Mouse (Mus musculus) forebrain, embryonic 15.5 days (tissue): ENCODE measurements around the gene Diaph3. TPM values are rescaled to one million over a fixed set of nuclear protein-coding genes. Genes with fewer than 3 reads are reported as not detected.
"Not testable (repeated sequence)": the region's sequence is repeated elsewhere in the genome, so short reads cannot be mapped to it uniquely, and the experiment has no call there.

Experiments used
- ATAC-seq: fragments of 200-750 bp; cut with Nextera tagmentation; replicated peaks from 2 replicates; pipeline ENCODE4 v1.8.0; 2017; ENCODE audit warnings: mild to moderate bottlenecking, moderate TSS enrichment, moderate library complexity
- H3K27ac ChIP-seq: fragments of 300-500 bp; sonication (generic); replicated peaks from 2 replicates; pipeline ENCODE4 v1.5.1; 2015; ENCODE audit warnings: mild to moderate bottlenecking, inconsistent platforms
- H3K27me3 ChIP-seq: fragments of 300-500 bp; sonication (generic); 2 replicates; pipeline ENCODE4 v1.6.1; 2015; ENCODE audit warnings: inconsistent platforms
- H3K36me3 ChIP-seq: fragments of 300-500 bp; sonication (generic); 2 replicates; pipeline ENCODE4 v1.6.1; 2015; ENCODE audit warnings: mild to moderate bottlenecking, inconsistent platforms
- H3K4me1 ChIP-seq: fragments of 300-500 bp; sonication (generic); 2 replicates; pipeline ENCODE4 v1.6.1; 2015; ENCODE audit warnings: inconsistent platforms
- H3K4me2 ChIP-seq: fragments of 300-500 bp; sonication (generic); replicated peaks from 2 replicates; pipeline ENCODE4 v1.6.1; 2015; ENCODE audit warnings: mild to moderate bottlenecking, inconsistent platforms
- H3K4me3 ChIP-seq: fragments of 300-500 bp; sonication (generic); 2 replicates; pipeline ENCODE4 v1.5.1; 2015; ENCODE audit warnings: mild to moderate bottlenecking, inconsistent platforms
- H3K9ac ChIP-seq: fragments of 300-500 bp; sonication (generic); replicated peaks from 2 replicates; pipeline ENCODE4 v1.6.1; 2015; ENCODE audit warnings: mild to moderate bottlenecking, inconsistent platforms
- H3K9me3 ChIP-seq: fragments of 300-500 bp; sonication (generic); 2 replicates; pipeline ENCODE4 v1.6.1; 2016; ENCODE audit warnings: inconsistent platforms
- WGBS: fragments of 180-500 bp; shearing (Covaris S2); methylation state at CpG from one replicate; pipeline ENCODE4 v1.1.7; 2015; ENCODE audit warnings: mixed read lengths; 5-methylcytosine and 5-hydroxymethylcytosine counted together
- polyA plus RNA-seq: library from polyadenylated mRNA; unstranded; fragments of >200 nt; fragmentation: Nextera tagmentation; extraction: Ambion mirVana; gene quantifications from 2 replicates; pipeline ENCODE4 v1.2.1, GENCODE M21; 2015

The Diaph3 gene
- polyA plus RNA-seq, 1 experiment from 2014 or later, result 7.3 TPM

DNA sequence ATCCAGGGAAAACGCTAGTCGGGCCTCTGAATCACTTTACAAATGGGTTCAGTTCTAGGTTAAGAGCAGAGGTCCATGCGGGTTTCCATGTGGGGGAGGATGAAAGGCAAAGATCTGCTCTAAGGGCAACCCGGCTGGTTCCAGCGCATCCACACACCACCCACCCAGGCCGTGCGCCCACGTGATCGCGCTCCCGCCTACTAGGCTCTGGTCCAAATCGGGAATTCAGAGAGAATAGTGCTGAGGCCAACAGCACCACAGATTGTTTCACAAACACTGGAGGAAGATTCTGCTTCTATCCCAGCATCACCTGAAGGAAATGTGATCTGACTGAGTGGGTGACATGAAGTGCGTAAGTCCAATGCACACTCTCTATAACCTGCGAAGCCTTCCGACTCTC, 17.9 kb downstream of the Diaph3 start:
- H3K27me3 ChIP-seq, result no peaks in the 10 kb centered on the region
- no peaks in the 10 kb centered on the region for H3K9me3 ChIP-seq
- 84% methylated on average over 15 of the region's 15 CpGs for WGBS
- H3K27ac ChIP-seq, result no peak overlapping the region
- no peak for ATAC-seq
- no peak overlapping the region for H3K4me2 ChIP-seq
- H3K36me3 ChIP-seq, result no peaks in the 10 kb centered on the region
- H3K9ac ChIP-seq, result no peak overlapping the region
- H3K4me3 ChIP-seq, result no peak overlapping the region
- H3K4me1 ChIP-seq, result no peaks in the 10 kb centered on the region

DNA sequence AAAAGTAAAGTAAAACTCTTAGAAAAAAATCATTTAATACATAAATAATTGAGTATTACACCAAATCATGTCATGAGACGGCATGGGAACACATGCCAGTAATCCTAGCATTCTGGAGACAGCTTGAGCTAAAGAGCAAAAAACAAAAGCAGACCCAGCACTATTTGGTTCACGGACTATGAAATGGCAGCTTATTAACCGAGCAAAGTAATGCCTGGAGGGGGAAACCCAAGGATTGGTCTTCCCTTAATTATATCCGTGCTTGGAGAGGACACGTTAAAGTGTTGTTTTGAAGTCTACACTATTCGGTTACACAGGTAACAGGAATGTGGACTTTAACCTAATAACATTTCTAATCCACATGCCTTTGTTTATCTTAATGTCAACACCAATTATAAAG, 19.2 kb downstream of the Diaph3 start:
- H3K27ac ChIP-seq, result no peak overlapping the region
- WGBS, result 17% methylated on average over 6 of the region's 6 CpGs
- no peak overlapping the region for H3K4me2 ChIP-seq
- no peaks in the 10 kb centered on the region for H3K4me1 ChIP-seq
- no peak overlapping the region for H3K9ac ChIP-seq
- no peaks in the 10 kb centered on the region for H3K36me3 ChIP-seq
- H3K4me3 ChIP-seq, result no peak overlapping the region
- H3K27me3 ChIP-seq, result no peaks in the 10 kb centered on the region
- no peak for ATAC-seq
- no peaks in the 10 kb centered on the region for H3K9me3 ChIP-seq

DNA sequence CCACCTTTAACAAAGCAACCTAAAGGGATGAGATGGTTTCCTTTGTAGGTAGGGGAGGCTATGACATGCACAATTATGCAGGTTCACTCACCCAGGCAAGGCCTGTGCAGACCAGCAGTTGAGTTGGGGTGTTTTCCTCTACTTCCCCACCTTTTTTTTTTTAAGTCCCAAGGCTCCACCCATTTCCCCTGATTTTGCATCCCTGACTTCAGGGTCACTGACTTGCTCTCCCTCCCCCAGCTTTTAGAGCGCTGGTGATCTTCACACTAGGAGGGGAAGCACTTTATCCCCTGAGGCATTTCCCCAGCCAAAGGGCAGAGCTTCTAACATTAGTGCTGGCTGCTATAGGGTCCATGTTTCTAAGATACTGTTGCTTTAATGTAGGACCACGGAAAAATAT, 30.4 kb downstream of the Diaph3 start:
- H3K4me1 ChIP-seq, result 0 out of 2 replicates have a peak, but pooled peaks cover 2% of the 10 kb centered on the region
- H3K27me3 ChIP-seq, result no peaks in the 10 kb centered on the region
- ATAC-seq, result no peak
- H3K9me3 ChIP-seq, result no peaks in the 10 kb centered on the region
- H3K36me3 ChIP-seq, result no peaks in the 10 kb centered on the region
- no peak overlapping the region for H3K4me2 ChIP-seq
- WGBS, result 31% methylated on average over 2 of the region's 2 CpGs
- H3K4me3 ChIP-seq, result no peak overlapping the region
- no peak overlapping the region for H3K27ac ChIP-seq
- no peak overlapping the region for H3K9ac ChIP-seq

DNA sequence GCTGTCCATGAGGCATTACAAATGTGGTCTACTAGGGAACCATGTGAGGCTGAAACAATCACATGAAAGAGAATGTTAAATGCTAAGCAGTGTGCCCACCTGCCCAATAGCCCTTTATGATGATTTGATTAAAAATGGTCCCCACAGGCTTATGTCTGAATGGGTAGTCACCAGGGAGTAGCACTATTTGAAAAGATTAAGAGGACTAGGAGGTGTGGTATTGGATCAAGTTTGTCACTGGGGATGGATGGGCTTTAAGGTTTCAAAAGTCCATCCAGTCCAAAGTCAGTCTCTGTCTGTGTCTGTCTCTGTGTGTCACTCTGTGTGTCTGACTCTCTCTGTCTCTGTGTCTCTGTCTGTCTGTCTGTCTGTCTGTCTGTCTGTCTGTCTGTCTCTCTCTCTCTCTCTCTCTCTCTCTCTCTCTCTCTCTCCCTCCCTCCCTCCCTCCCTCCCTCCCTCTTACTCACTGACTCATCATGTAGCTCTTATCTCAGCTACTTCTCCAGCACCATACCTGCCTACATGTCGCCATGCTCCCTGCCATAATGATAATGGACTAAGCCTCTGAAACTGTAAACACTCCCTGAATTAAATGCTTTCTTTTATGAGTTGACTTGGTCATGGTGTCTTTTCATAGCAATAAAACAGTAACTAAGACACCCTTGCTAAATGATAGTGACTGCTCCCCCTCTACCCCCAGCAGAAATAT, 41.5 kb downstream of the Diaph3 start:
- Histone ChIP-seq H3K4me2 (no peak overlapping the region), H3K4me3 (no peak overlapping the region), H3K9ac (no peak overlapping the region), H3K36me3 (no peaks in the 10 kb centered on the region), H3K27ac (no peak overlapping the region), H3K27me3 (no peaks in the 10 kb centered on the region), H3K9me3 (no peaks in the 10 kb centered on the region), H3K4me1 (no peaks in the 10 kb centered on the region)
- 89% methylated on average over 1 of the region's 1 CpGs for WGBS
- ATAC-seq, result no peak

DNA sequence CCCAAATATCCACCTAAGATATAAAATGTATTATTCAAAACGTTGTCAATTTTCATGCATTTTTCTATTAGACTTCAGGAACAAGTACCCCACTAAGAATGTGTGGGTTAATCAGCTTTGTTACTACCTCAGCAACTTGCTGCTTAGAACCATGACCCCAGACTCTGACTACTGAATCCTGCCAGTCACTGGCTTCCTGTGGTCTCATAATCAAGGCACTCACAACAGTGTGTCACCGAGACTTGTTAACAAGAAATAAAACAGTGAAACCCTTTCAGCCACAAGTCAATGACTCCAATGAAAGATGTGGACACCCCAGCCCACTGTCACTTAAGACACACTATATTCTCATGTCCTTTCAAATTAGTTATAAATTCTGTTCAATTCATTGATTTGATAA, 42.9 kb downstream of the Diaph3 start:
- Histone ChIP-seq H3K9ac (no peak overlapping the region), H3K36me3 (no peaks in the 10 kb centered on the region), H3K4me1 (no peaks in the 10 kb centered on the region), H3K27me3 (no peaks in the 10 kb centered on the region), H3K4me3 (no peak overlapping the region), H3K9me3 (no peaks in the 10 kb centered on the region), H3K27ac (no peak overlapping the region), H3K4me2 (no peak overlapping the region)
- 81% methylated on average over 2 of the region's 2 CpGs for WGBS
- no peak for ATAC-seq

GRCm38 (mm10) chr14:87091522-87091921, 49.5 kb downstream of the Diaph3 start:
- ATAC-seq, result no peak
- WGBS, result 95% methylated on average over 3 of the region's 3 CpGs
- H3K4me3 ChIP-seq, result no peak overlapping the region
- no peaks in the 10 kb centered on the region for H3K27me3 ChIP-seq
- H3K9me3 ChIP-seq, result no peaks in the 10 kb centered on the region
- no peak overlapping the region for H3K4me2 ChIP-seq
- H3K27ac ChIP-seq, result no peak overlapping the region
- no peaks in the 10 kb centered on the region for H3K36me3 ChIP-seq
- H3K4me1 ChIP-seq, result no peaks in the 10 kb centered on the region
- H3K9ac ChIP-seq, result no peak overlapping the region

- H3K9me3 ChIP-seq, result no peaks in the 10 kb centered on the region
- H3K4me3 ChIP-seq, result no peak overlapping the region
- no peak for ATAC-seq
- H3K27ac ChIP-seq, result no peak overlapping the region
- H3K4me2 ChIP-seq, result no peak overlapping the region
- WGBS, result 94% methylated on average over 5 of the region's 5 CpGs
- H3K4me1 ChIP-seq, result no peaks in the 10 kb centered on the region
- no peaks in the 10 kb centered on the region for H3K27me3 ChIP-seq
- H3K9ac ChIP-seq, result no peak overlapping the region
- no peaks in the 10 kb centered on the region for H3K36me3 ChIP-seq
Observed at GRCm38 (mm10) chr14:87091108-87091507, 49.9 kb downstream of the Diaph3 start.

DNA sequence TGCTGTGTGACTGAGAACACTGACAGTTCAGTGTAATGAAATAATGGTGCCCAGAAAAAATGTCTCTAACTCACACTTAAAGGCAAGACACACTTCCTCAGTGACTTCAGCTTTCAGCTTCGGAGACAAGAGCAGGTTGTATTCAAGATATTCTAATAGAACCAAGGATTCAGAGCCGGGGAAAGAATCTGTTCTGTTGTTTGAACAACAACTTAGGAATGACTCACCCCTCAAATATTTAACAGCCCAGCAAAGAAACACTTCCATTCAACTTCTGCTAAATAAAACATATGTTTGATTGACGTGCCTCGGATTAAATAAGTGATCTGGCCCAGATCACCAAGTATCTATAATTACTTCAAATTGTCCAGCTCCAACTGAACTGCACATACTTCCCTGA, 52.1 kb downstream of the Diaph3 start:
- no peaks in the 10 kb centered on the region for H3K36me3 ChIP-seq
- no peak for ATAC-seq
- H3K27ac ChIP-seq, result no peak overlapping the region
- WGBS, result 47% methylated on average over 4 of the region's 4 CpGs
- no peak overlapping the region for H3K9ac ChIP-seq
- H3K4me1 ChIP-seq, result no peaks in the 10 kb centered on the region
- H3K4me2 ChIP-seq, result no peak overlapping the region
- no peak overlapping the region for H3K4me3 ChIP-seq
- H3K27me3 ChIP-seq, result no peaks in the 10 kb centered on the region
- H3K9me3 ChIP-seq, result no peaks in the 10 kb centered on the region

DNA sequence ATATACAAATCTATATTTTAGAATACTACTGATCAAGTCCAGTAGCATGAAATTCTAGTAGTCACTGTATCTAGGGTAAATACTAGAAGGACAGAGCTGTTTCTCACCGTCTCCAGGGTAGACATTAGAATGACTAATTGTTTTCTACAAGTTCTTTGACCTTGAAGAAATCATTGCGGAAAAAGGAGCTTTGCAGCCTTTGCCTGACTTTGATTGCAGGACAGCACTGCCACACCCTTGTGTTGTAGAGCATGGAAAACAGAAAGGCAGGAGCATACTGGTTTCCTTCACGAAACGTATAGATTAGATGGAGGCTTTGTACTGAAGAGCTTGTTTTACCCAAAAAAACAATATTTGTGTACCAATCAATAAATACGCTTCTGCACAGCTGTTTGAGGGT, 52.6 kb downstream of the Diaph3 start:
- WGBS, result 74% methylated on average over 5 of the region's 5 CpGs
- H3K4me3 ChIP-seq, result no peak overlapping the region
- no peaks in the 10 kb centered on the region for H3K27me3 ChIP-seq
- ATAC-seq, result no peak
- H3K4me2 ChIP-seq, result no peak overlapping the region
- no peak overlapping the region for H3K9ac ChIP-seq
- no peak overlapping the region for H3K27ac ChIP-seq
- no peaks in the 10 kb centered on the region for H3K9me3 ChIP-seq
- H3K36me3 ChIP-seq, result no peaks in the 10 kb centered on the region
- no peaks in the 10 kb centered on the region for H3K4me1 ChIP-seq

DNA sequence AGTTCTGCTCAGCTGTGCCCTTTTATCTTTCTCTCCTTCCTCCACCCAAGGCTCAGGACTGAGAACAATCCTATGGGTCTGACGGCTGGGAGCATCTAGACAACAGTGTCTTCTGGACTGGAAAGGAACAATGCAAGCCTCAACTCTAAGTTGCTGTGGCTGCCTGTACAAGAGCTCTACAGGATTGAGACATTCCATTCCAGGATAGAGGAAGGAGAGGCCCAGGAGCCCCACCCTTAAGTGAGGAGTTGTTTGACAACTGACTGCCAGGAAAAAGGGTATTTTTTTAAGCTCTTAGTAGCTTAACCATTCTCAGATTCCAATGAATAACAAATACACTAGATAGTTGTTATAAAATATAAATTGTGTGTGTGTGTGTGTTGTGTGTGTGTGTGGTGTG, 53.0 kb downstream of the Diaph3 start:
- ATAC-seq, result no peak
- H3K36me3 ChIP-seq, result no peaks in the 10 kb centered on the region
- no peak overlapping the region for H3K4me2 ChIP-seq
- H3K9me3 ChIP-seq, result no peaks in the 10 kb centered on the region
- WGBS, result 81% methylated on average over 1 of the region's 1 CpGs
- no peak overlapping the region for H3K9ac ChIP-seq
- H3K4me1 ChIP-seq, result no peaks in the 10 kb centered on the region
- H3K4me3 ChIP-seq, result no peak overlapping the region
- no peak overlapping the region for H3K27ac ChIP-seq
- no peaks in the 10 kb centered on the region for H3K27me3 ChIP-seq

GRCm38 (mm10) chr14:87084906-87085305, 56.1 kb downstream of the Diaph3 start:
- not testable (repeated sequence) for H3K27me3 ChIP-seq, H3K27ac ChIP-seq, H3K9ac ChIP-seq, H3K36me3 ChIP-seq, H3K4me3 ChIP-seq, H3K4me1 ChIP-seq, H3K9me3 ChIP-seq, ATAC-seq, H3K4me2 ChIP-seq
- 86% methylated on average over 8 of the region's 8 CpGs for WGBS

- Histone ChIP-seq H3K27me3 (no peaks in the 10 kb centered on the region), H3K9me3 (no peaks in the 10 kb centered on the region), H3K4me3 (no peak overlapping the region), H3K4me1 (no peaks in the 10 kb centered on the region), H3K9ac (no peak overlapping the region), H3K27ac (no peak overlapping the region), H3K4me2 (no peak overlapping the region), H3K36me3 (no peaks in the 10 kb centered on the region)
- 82% methylated on average over 6 of the region's 6 CpGs for WGBS
- no peak for ATAC-seq
Observed at GRCm38 (mm10) chr14:87083911-87084310, 57.1 kb downstream of the Diaph3 start.

GRCm38 (mm10) chr14:87079725-87080124, 61.3 kb downstream of the Diaph3 start:
- Histone ChIP-seq H3K27me3 (no peaks in the 10 kb centered on the region), H3K9me3 (no peaks in the 10 kb centered on the region), H3K4me2 (no peak overlapping the region), H3K4me3 (no peak overlapping the region), H3K27ac (no peak overlapping the region), H3K36me3 (no peaks in the 10 kb centered on the region), H3K9ac (no peak overlapping the region), H3K4me1 (no peaks in the 10 kb centered on the region)
- no peak for ATAC-seq
- 91% methylated on average over 2 of the region's 2 CpGs for WGBS
